Mouse (Mus musculus): ENCODE results near the gene Bmp6. TPM values are rescaled to one million over a fixed set of nuclear protein-coding genes. Genes with fewer than 3 reads are reported as not detected.

Bmp6 gene
- polyA plus RNA-seq, 1 experiment from 2014 or later = 0.25 TPM

GRCm38 (mm10) chr13:38342598-38342997 is 2.3 kb upstream of the Bmp6 start:
- Histone ChIP-seq H3K9ac (no peak overlapping the region), H3K4me1 (replicated peaks) (peaks cover 16% of the 10 kb centered on the region), H3K27ac (replicated peaks) (no peak overlapping the region), H3K9me3 (replicated peaks) (no peaks in the 10 kb centered on the region), H3K4me2 (no peak overlapping the region), H3K27me3 (peaks cover 48% of the 10 kb centered on the region), H3K36me3 (replicated peaks) (no peaks in the 10 kb centered on the region), H3K4me3 (replicated peaks) (no peak overlapping the region)
- ATAC-seq (ENCODE audit: insufficient read depth) = no peak
- WGBS (ENCODE audit: insufficient replicate concordance) = 22% methylated on average over 7 of the region's 7 CpGs

DNA sequence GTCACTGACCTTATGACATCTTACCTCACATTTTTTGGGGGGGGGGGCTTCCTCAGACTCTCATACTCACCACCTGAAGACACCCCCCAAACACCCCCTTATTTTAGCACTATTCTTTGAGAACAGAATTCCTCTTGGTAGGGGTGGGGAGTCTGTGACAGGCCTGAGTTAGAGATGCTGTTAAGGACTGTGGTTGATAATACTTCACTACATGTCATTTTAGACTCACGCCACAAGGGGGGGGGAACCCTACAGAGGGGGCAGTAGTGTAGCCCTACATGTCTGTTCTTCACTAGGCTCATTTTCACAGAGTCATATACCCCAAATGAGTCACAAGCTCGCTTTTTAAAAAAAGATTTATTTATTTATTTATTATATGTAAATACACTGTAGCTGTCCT is 1.7 kb upstream of the Bmp6 start:
- WGBS (ENCODE audit: insufficient replicate concordance) = 27% methylated on average over 2 of the region's 2 CpGs
- Histone ChIP-seq H3K9me3 (replicated peaks) (no peaks in the 10 kb centered on the region), H3K27me3 (peaks cover 54% of the 10 kb centered on the region), H3K36me3 (replicated peaks) (no peaks in the 10 kb centered on the region), H3K4me2 (no peak overlapping the region), H3K9ac (no peak overlapping the region), H3K27ac (replicated peaks) (no peak overlapping the region), H3K4me3 (replicated peaks) (no peak overlapping the region), H3K4me1 (replicated peaks) (peaks cover 16% of the 10 kb centered on the region)
- no peak for ATAC-seq (ENCODE audit: insufficient read depth)

DNA sequence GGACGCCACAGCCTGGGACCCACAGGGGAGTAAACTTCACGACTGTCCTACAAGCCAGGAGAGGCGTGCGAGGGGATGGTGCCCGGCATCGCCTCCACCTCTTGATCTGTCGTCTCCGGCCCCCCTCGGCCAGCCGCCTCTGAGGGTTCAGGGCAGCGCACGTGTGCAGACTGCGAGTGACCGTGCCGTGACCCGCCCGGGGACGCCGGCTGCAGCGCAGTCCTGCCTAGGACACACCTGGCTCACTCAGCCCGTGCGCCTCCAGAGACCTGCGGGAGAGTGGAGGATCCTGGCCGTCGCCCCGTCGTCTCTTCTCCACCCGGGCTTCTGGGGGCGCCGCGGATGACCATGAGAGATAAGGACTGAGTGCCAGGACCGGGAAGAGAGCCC is 519 bp downstream of the Bmp6 start:
- Histone ChIP-seq H3K4me1 (replicated peaks) (peaks cover 16% of the 10 kb centered on the region), H3K27ac (replicated peaks) (no peak overlapping the region), H3K4me3 (replicated peaks) (peak overlapping the region; percentile 37), H3K27me3 (peaks cover 71% of the 10 kb centered on the region), H3K4me2 (peak overlapping the region; percentile 59), H3K9me3 (replicated peaks) (no peaks in the 10 kb centered on the region), H3K36me3 (replicated peaks) (no peaks in the 10 kb centered on the region), H3K9ac (no peak overlapping the region)
- under 1% methylated on average over 32 of the region's 32 CpGs for WGBS (ENCODE audit: insufficient replicate concordance)
- no peak for ATAC-seq (ENCODE audit: insufficient read depth)

GRCm38 (mm10) chr13:38346096-38346915 is 1.4 kb downstream of the Bmp6 start:
- Histone ChIP-seq H3K9me3 (replicated peaks) (no peaks in the 10 kb centered on the region), H3K4me1 (replicated peaks) (peaks cover 16% of the 10 kb centered on the region), H3K27me3 (peaks cover 71% of the 10 kb centered on the region), H3K4me2 (peak overlapping the region; percentile 59), H3K27ac (replicated peaks) (no peak overlapping the region), H3K4me3 (replicated peaks) (peak overlapping the region; percentile 37), H3K9ac (no peak overlapping the region), H3K36me3 (replicated peaks) (no peaks in the 10 kb centered on the region)
- ATAC-seq (ENCODE audit: insufficient read depth) = no peak
- 2% methylated on average over 62 of the region's 63 CpGs for WGBS (ENCODE audit: insufficient replicate concordance)

DNA sequence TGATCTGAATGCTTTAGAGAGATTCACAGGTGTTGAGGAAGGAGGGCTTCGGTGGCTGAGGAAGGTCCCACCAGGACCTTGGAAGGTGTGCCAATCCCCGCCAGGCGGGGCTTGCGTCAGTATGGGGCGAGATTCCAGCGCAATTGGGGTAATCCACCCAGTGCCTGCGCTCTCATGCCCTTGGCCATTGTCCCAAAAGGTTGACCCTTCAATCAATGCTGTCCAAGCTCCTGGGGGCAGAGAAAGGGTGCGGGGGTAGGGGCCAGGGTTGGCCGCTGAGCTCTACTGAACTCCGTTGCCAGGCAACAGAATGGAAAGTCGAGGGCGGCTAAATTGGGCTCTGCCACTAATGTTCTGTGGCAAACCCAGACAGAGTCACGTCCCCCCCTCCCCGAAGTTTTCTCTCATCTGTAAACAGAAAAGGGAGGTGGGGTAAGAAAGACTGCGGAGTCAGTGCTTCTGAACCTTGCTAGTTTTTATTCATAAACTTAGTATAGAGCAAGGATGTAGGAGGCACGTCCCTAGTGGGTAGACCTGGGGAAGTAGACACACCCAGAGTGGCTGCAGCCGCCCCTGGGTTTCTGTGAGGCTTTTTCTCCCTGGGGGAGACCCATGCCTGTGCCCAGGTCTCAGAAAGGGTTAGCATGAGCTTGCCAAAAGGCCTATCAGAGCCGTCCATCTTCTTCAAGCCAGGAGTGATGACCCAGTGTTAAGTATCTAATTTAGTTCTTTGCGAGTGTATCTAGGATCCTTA is 2.3 kb downstream of the Bmp6 start:
- Histone ChIP-seq H3K9ac (no peak overlapping the region), H3K4me2 (peak overlapping the region; percentile 59; the same call in 1 of the 2 replicates), H3K4me1 (replicated peaks) (peaks cover 16% of the 10 kb centered on the region), H3K27me3 (peaks cover 76% of the 10 kb centered on the region), H3K27ac (replicated peaks) (no peak overlapping the region), H3K4me3 (replicated peaks) (peak overlapping the region; percentile 37; the same call in 1 of the 2 replicates), H3K36me3 (replicated peaks) (no peaks in the 10 kb centered on the region), H3K9me3 (replicated peaks) (no peaks in the 10 kb centered on the region)
- no peak for ATAC-seq (ENCODE audit: insufficient read depth)
- 9% methylated on average over 19 of the region's 19 CpGs for WGBS (ENCODE audit: insufficient replicate concordance)

DNA sequence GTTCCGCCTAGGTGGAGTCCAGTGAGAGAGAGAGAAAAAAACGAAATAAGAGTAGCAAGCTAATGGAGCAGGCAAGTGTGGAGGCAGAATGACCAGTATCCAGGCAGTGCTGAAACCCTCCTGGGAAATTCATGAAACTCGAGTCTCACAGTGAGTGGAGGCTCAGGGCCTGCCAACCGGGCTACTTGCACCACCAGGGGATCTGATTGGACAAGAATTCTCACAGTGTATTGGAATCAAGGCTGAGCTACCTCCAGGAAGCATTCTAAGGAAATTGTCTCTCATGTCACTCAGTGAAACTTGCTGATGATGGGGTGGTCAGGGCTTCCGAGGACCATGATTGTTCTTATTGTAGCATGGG is 2.8 kb downstream of the Bmp6 start:
- H3K36me3 ChIP-seq (replicated peaks) = no peaks in the 10 kb centered on the region
- no peak overlapping the region for H3K9ac ChIP-seq
- WGBS (ENCODE audit: insufficient replicate concordance) = 31% methylated on average over 5 of the region's 5 CpGs
- no peak overlapping the region for H3K4me3 ChIP-seq (replicated peaks)
- H3K4me2 ChIP-seq = no peak overlapping the region
- peaks cover 78% of the 10 kb centered on the region for H3K27me3 ChIP-seq
- peaks cover 19% of the 10 kb centered on the region for H3K4me1 ChIP-seq (replicated peaks)
- no peak overlapping the region for H3K27ac ChIP-seq (replicated peaks)
- ATAC-seq (ENCODE audit: insufficient read depth) = no peak
- no peaks in the 10 kb centered on the region for H3K9me3 ChIP-seq (replicated peaks)

- Histone ChIP-seq H3K27ac (replicated peaks) (no peak overlapping the region), H3K4me2 (no peak overlapping the region), H3K4me3 (replicated peaks) (no peak overlapping the region), H3K27me3 (peaks cover 78% of the 10 kb centered on the region), H3K4me1 (replicated peaks) (peaks cover 19% of the 10 kb centered on the region), H3K9ac (no peak overlapping the region), H3K9me3 (replicated peaks) (no peaks in the 10 kb centered on the region), H3K36me3 (replicated peaks) (no peaks in the 10 kb centered on the region)
- 54% methylated on average over 4 of the region's 4 CpGs for WGBS (ENCODE audit: insufficient replicate concordance)
- ATAC-seq (ENCODE audit: insufficient read depth) = no peak
Measured at GRCm38 (mm10) chr13:38349046-38349445, 4.1 kb downstream of the Bmp6 start.

GRCm38 (mm10) chr13:38349818-38350217 is 4.9 kb downstream of the Bmp6 start:
- Histone ChIP-seq H3K27me3 (peaks cover 75% of the 10 kb centered on the region), H3K4me1 (replicated peaks) (peaks cover 19% of the 10 kb centered on the region), H3K4me3 (replicated peaks) (no peak overlapping the region), H3K27ac (replicated peaks) (no peak overlapping the region), H3K36me3 (replicated peaks) (no peaks in the 10 kb centered on the region), H3K9me3 (replicated peaks) (no peaks in the 10 kb centered on the region), H3K9ac (no peak overlapping the region), H3K4me2 (no peak overlapping the region)
- 35% methylated on average over 5 of the region's 5 CpGs for WGBS (ENCODE audit: insufficient replicate concordance)
- no peak for ATAC-seq (ENCODE audit: insufficient read depth)

DNA sequence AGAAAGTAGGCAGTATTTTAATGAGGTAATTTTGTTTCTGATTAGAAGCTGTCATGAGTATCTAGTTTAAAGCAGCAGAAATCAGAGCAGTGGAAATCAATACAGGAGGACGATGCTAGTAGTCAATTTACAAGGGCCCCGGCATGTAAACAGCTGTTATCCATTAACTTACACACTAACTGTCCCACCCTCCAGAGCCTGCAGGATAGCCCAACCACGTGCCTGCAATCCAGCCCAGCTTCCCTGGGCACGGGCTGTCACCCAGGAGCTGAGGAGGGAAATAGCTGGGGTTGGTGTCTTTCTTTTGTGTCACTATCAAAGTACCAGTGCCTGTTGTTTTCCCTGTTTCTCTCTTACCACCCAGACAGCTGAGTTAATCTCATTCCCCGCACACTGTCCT is 7.1 kb downstream of the Bmp6 start:
- 25% methylated on average over 5 of the region's 5 CpGs for WGBS (ENCODE audit: insufficient replicate concordance)
- H3K4me3 ChIP-seq (replicated peaks) = no peak overlapping the region
- H3K9me3 ChIP-seq (replicated peaks) = no peaks in the 10 kb centered on the region
- H3K9ac ChIP-seq = no peak overlapping the region
- ATAC-seq (ENCODE audit: insufficient read depth) = no peak
- H3K4me1 ChIP-seq (replicated peaks) = 0 out of 2 replicates have a peak, but pooled peaks cover 3% of the 10 kb centered on the region
- peaks cover 57% of the 10 kb centered on the region for H3K27me3 ChIP-seq
- H3K27ac ChIP-seq (replicated peaks) = no peak overlapping the region
- H3K36me3 ChIP-seq (replicated peaks) = no peaks in the 10 kb centered on the region
- H3K4me2 ChIP-seq = no peak overlapping the region

DNA sequence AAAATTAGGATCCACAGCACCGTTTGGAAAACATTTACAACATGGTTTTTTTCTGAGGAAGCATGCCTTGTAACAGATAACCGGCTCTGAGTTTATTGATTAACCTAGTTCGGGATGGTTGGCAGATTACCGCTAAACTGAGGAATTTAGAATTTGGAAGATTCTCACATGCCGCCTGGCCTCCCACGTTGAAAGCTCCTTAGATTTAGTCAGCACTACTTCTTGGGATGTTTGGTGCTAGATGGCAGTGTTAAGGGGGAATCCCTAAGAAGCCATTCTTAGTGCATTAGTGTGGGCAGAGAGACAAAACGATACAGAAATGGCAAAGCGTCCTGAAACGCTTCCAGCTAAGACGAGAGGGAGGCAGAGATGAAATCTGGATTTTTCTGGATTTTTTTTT is 8.1 kb downstream of the Bmp6 start:
- Histone ChIP-seq H3K4me2 (no peak overlapping the region), H3K27ac (replicated peaks) (no peak overlapping the region), H3K4me1 (replicated peaks) (0 out of 2 replicates have a peak, but pooled peaks cover 3% of the 10 kb centered on the region), H3K36me3 (replicated peaks) (no peaks in the 10 kb centered on the region), H3K27me3 (peaks cover 47% of the 10 kb centered on the region), H3K9ac (no peak overlapping the region), H3K4me3 (replicated peaks) (no peak overlapping the region), H3K9me3 (replicated peaks) (no peaks in the 10 kb centered on the region)
- WGBS (ENCODE audit: insufficient replicate concordance) = 46% methylated on average over 10 of the region's 10 CpGs
- ATAC-seq (ENCODE audit: insufficient read depth) = no peak

DNA sequence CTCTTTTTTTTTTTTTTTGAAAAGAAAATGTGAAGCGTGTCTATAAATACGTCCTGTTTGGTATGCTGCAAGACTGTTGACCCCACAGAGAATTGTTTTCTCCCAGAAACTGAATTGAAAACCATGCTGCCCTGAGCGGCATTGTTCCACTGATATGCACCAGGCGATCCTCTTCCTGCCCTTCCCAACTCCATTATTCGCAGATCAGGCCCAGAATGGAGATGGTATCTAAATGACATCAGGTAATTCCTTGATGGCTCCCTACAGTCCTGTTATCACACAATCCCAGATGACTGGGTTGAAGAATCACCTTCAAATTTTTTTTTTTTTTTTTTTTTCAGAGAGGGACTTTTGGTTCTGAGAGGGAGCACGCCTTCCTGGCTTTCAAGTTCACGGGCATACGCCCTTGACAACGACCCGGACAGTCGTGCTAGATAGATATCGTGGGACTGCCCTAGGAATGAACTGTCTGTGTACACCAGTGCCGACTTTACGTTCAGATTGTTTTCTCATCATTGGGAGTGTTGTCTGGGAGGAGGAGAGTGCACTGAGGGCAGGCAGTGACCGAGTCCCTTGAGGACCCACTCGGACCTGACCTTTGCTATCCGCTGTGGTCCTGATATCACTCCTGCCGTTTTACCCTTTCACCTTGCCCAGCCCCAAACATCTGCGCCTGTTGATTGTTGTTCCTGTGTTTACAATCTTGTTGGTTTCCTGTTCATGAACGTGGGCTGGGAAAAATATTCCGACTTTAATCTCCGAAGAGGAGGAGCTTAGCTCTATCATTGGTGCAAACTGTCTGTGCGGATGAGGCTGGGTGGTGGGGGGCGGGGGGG is 8.7 kb downstream of the Bmp6 start:
- Histone ChIP-seq H3K27me3 (peaks cover 41% of the 10 kb centered on the region), H3K36me3 (replicated peaks) (no peaks in the 10 kb centered on the region), H3K4me2 (no peak overlapping the region)

More for the DNA sequence above, 8.7 kb downstream of the Bmp6 start:
- no peak overlapping the region for H3K27ac ChIP-seq (replicated peaks)
- no peak overlapping the region for H3K9ac ChIP-seq
- 0 out of 2 replicates have a peak, but pooled peaks cover 3% of the 10 kb centered on the region for H3K4me1 ChIP-seq (replicated peaks)
- H3K9me3 ChIP-seq (replicated peaks) = no peaks in the 10 kb centered on the region
- no peak for ATAC-seq (ENCODE audit: insufficient read depth)
- 33% methylated on average over 24 of the region's 24 CpGs for WGBS (ENCODE audit: insufficient replicate concordance)
- H3K4me3 ChIP-seq (replicated peaks) = no peak overlapping the region

Data from liver, embryonic 15.5 days (tissue).